Mouse (Mus musculus): ENCODE data around the gene Entpd1.
A peak's percentile ranks its signal among the peaks of the same experiment; 100 is the strongest.

Entpd1 gene

GRCm38 (mm10) chr19:40728732-40729420 is 116.7 kb downstream of the Entpd1 start:
- no peak for DNase-seq

- no peak for DNase-seq
These were observed 121.2 kb downstream of the Entpd1 start for GRCm38 (mm10) chr19:40733409-40733808.

- no peak for DNase-seq
These were observed 121.7 kb downstream of the Entpd1 start for GRCm38 (mm10) chr19:40733849-40734248.

GRCm38 (mm10) chr19:40736680-40737512 is 124.7 kb downstream of the Entpd1 start:
- peak; percentile 30 for DNase-seq

- DNase-seq: no peak
These were observed 125.4 kb downstream of the Entpd1 start for GRCm38 (mm10) chr19:40737613-40738012.

- DNase-seq: no peak
These were observed 126.6 kb downstream of the Entpd1 start for GRCm38 (mm10) chr19:40738683-40739324.

GRCm38 (mm10) chr19:40746603-40747002 is 134.4 kb downstream of the Entpd1 start:
- no peak for DNase-seq

GRCm38 (mm10) chr19:40748559-40748958 is 136.4 kb downstream of the Entpd1 start, which contains the start of gene Cc2d2b:
Gene Cc2d2b (plus strand): TSS chr19:40748753.
- no peak for DNase-seq

- no peak for DNase-seq
These were observed 142.1 kb downstream of the Entpd1 start for GRCm38 (mm10) chr19:40754311-40754710.

GRCm38 (mm10) chr19:40760071-40760470 is 147.9 kb downstream of the Entpd1 start:
- no peak for DNase-seq

- DNase-seq: no peak
These were observed 150.0 kb downstream of the Entpd1 start for GRCm38 (mm10) chr19:40762023-40762759.

GRCm38 (mm10) chr19:40767189-40767588 is 155.0 kb downstream of the Entpd1 start:
- no peak for DNase-seq

- DNase-seq: no peak
These were observed 157.2 kb downstream of the Entpd1 start for GRCm38 (mm10) chr19:40769341-40769770.

- DNase-seq: no peak
These were observed 176.0 kb downstream of the Entpd1 start for GRCm38 (mm10) chr19:40788004-40788714.

- DNase-seq: no peak
These were observed 176.5 kb downstream of the Entpd1 start for GRCm38 (mm10) chr19:40788715-40789084.

Data from kidney, adult 11 months (tissue).